Mouse (Mus musculus): ENCODE results near the gene Serpinb9b. TPM values are rescaled to one million over a fixed set of nuclear protein-coding genes. Genes with fewer than 3 reads are reported as not detected.

Serpinb9b gene
- polyA plus RNA-seq, 1 experiment, result 1.1 TPM

DNA sequence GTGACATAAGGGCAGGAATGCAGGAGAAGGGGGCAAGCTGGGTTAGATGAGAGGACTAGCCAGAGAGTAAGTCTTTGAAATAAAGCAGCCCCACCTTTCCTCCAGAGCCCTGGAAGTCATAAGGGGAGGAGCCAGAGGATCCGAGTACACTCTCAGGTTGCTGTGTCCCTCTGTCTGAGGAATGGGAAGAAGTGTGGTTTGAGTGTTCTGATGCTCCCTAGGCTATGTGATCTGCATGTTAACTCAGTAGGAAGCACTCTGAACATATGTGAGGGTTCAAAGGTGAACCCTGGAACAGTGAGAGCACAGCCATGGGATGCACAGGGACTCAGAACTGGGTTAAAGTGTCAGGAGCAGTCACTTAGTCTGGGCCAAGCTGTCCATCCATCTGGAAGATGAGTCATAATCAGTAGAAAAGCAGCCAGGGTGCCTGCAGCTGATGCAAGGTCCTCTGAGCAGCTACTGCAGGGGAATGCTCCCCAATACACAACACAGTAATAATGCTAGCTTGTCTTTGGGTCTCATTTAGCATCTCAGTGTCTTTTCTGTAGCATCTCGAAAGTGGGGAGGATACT, 21.6 kb upstream of the Serpinb9b start:
- TF ChIP-seq MYOG (IDR thresholded peaks at IDR 0.05; ENCODE audit: control insufficient read depth, extremely low read depth, insufficient read length), result no peak
- no peak for TF ChIP-seq MYOD1 (IDR thresholded peaks at IDR 0.05; ENCODE audit: control insufficient read depth, insufficient read length, low read depth)
- no peak for TF ChIP-seq CEBPB (IDR thresholded peaks at IDR 0.05; ENCODE audit: low read depth)
- TF ChIP-seq USF1 (IDR thresholded peaks at IDR 0.05; ENCODE audit: low read depth), result no peak
- no peak for TF ChIP-seq CTCF (IDR thresholded peaks at IDR 0.05; ENCODE audit: control insufficient read depth, insufficient read depth, insufficient read length)
- TF ChIP-seq FOSL1 (IDR thresholded peaks at IDR 0.05; ENCODE audit: insufficient read depth, low read length, poor library complexity, severe bottlenecking), result no peak
- H3ac ChIP-seq (ENCODE audit: control insufficient read depth, insufficient read length, low read depth), result no peak overlapping the region
- no peaks in the 10 kb centered on the region for H3K79me2 ChIP-seq (ENCODE audit: control insufficient read depth, insufficient read depth)
- no peaks in the 10 kb centered on the region for H3K79me3 ChIP-seq (ENCODE audit: low read depth)
- no peaks in the 10 kb centered on the region for H3K27me3 ChIP-seq (ENCODE audit: control insufficient read depth, insufficient read depth, insufficient read length)
- peaks cover 8% of the 10 kb centered on the region for H3K36me3 ChIP-seq (ENCODE audit: control insufficient read depth, insufficient read depth)
- no peak overlapping the region for H3K4me3 ChIP-seq (ENCODE audit: insufficient read depth, poor library complexity, severe bottlenecking)

DNA sequence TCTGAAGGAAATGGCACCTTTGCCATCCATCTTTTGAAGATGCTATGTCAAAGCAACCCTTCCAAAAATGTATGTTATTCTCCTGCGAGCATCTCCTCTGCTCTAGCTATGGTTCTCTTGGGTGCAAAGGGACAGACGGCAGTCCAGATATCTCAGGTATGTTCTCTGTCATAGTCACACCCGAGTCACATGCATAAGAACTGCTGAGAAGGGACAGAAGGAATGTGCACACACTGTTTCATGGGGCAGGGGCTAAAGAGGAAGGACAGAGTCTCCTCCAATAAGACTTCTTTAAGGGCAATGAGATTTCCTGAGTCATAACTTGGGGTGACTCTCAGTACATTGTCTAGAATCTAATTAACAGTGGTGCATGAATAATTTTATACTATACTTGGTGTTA, 20.7 kb upstream of the Serpinb9b start:
- no peak for TF ChIP-seq MAX (IDR thresholded peaks at IDR 0.05)
- TF ChIP-seq CTCF (IDR thresholded peaks at IDR 0.05; ENCODE audit: control insufficient read depth, insufficient read depth, insufficient read length), result no peak
- no peak for TF ChIP-seq CEBPB (IDR thresholded peaks at IDR 0.05; ENCODE audit: low read depth)
- TF ChIP-seq USF1 (IDR thresholded peaks at IDR 0.05; ENCODE audit: low read depth), result no peak
- no peak for TF ChIP-seq MYOG (IDR thresholded peaks at IDR 0.05; ENCODE audit: control insufficient read depth, extremely low read depth, insufficient read length)
- no peak for TF ChIP-seq FOSL1 (IDR thresholded peaks at IDR 0.05; ENCODE audit: insufficient read depth, low read length, poor library complexity, severe bottlenecking)
- TF ChIP-seq MYOD1 (IDR thresholded peaks at IDR 0.05; ENCODE audit: control insufficient read depth, insufficient read length, low read depth), result no peak
- H3K79me2 ChIP-seq (ENCODE audit: control insufficient read depth, insufficient read depth), result no peaks in the 10 kb centered on the region
- H3K79me3 ChIP-seq (ENCODE audit: low read depth), result no peaks in the 10 kb centered on the region
- peaks cover 14% of the 10 kb centered on the region for H3K36me3 ChIP-seq (ENCODE audit: control insufficient read depth, insufficient read depth)
- H3K4me3 ChIP-seq (ENCODE audit: insufficient read depth, poor library complexity, severe bottlenecking), result no peak overlapping the region
- no peak overlapping the region for H3ac ChIP-seq (ENCODE audit: control insufficient read depth, insufficient read length, low read depth)
- no peaks in the 10 kb centered on the region for H3K27me3 ChIP-seq (ENCODE audit: control insufficient read depth, insufficient read depth, insufficient read length)

DNA sequence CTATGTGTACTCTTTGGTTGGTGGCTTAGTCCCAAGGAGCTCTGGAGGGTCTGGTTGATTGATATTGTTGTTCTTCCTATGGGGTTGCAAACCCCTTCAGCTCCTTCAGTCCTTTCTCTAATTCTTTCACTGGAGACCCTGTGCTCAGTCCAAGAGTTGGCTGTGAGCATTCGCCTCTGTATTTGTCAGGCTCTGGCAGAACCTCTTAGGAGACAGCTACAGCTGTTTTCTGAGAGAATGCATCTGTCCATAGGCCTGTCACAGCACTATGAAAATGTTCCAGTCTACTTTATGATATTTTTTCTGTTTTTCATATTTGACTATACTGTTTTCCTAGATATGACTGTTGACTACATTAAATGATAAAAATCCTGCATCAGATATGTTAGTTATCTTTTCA, 14.8 kb upstream of the Serpinb9b start:
- H3K36me3 ChIP-seq (ENCODE audit: control insufficient read depth, insufficient read depth), result peaks cover 25% of the 10 kb centered on the region
- H3K79me3 ChIP-seq (ENCODE audit: low read depth), result no peaks in the 10 kb centered on the region
- no peaks in the 10 kb centered on the region for H3K79me2 ChIP-seq (ENCODE audit: control insufficient read depth, insufficient read depth)
- H3K4me3 ChIP-seq (ENCODE audit: insufficient read depth, poor library complexity, severe bottlenecking), result no peak overlapping the region
- TF ChIP-seq MAX (IDR thresholded peaks at IDR 0.05) (no peak), MYOD1 (IDR thresholded peaks at IDR 0.05; ENCODE audit: control insufficient read depth, insufficient read length, low read depth) (no peak), CEBPB (IDR thresholded peaks at IDR 0.05; ENCODE audit: low read depth) (no peak), CTCF (IDR thresholded peaks at IDR 0.05; ENCODE audit: control insufficient read depth, insufficient read depth, insufficient read length) (no peak), MYOG (IDR thresholded peaks at IDR 0.05; ENCODE audit: control insufficient read depth, extremely low read depth, insufficient read length) (no peak), USF1 (IDR thresholded peaks at IDR 0.05; ENCODE audit: low read depth) (no peak), FOSL1 (IDR thresholded peaks at IDR 0.05; ENCODE audit: insufficient read depth, low read length, poor library complexity, severe bottlenecking) (no peak)
- H3ac ChIP-seq (ENCODE audit: control insufficient read depth, insufficient read length, low read depth), result no peak overlapping the region
- no peaks in the 10 kb centered on the region for H3K27me3 ChIP-seq (ENCODE audit: control insufficient read depth, insufficient read depth, insufficient read length)

GRCm38 (mm10) chr13:33013271-33013670, 13.9 kb upstream of the Serpinb9b start:
- TF ChIP-seq FOSL1 (IDR thresholded peaks at IDR 0.05; ENCODE audit: insufficient read depth, low read length, poor library complexity, severe bottlenecking) (no peak), USF1 (IDR thresholded peaks at IDR 0.05; ENCODE audit: low read depth) (no peak)
- no peaks in the 10 kb centered on the region for H3K79me3 ChIP-seq (ENCODE audit: low read depth)
- no peak overlapping the region for H3K4me3 ChIP-seq (ENCODE audit: insufficient read depth, poor library complexity, severe bottlenecking)
- H3K79me2 ChIP-seq (ENCODE audit: control insufficient read depth, insufficient read depth), result no peaks in the 10 kb centered on the region
- H3ac ChIP-seq (ENCODE audit: control insufficient read depth, insufficient read length, low read depth), result no peak overlapping the region
- peaks cover 25% of the 10 kb centered on the region for H3K36me3 ChIP-seq (ENCODE audit: control insufficient read depth, insufficient read depth)
- H3K27me3 ChIP-seq (ENCODE audit: control insufficient read depth, insufficient read depth, insufficient read length), result no peaks in the 10 kb centered on the region

DNA sequence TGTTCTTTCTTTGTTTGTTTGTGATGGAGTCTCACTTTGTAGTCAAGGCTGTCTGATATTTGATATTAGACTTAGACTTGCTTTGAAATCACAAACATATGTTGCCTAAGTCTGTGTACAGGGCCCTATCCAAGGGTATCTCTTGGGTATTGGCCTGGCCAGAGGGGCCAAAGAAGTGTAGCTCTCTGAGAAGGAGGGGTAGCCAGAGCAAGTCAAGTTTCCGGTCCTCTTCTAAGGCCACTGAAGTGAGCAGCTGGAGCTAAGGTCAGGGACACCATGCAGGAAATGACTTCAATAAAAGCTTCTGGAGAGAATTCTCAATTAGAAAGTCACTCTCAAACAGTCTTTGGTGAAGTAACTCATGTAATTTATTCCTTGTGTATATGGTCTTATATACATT, 4.8 kb upstream of the Serpinb9b start:
- Histone ChIP-seq H3K79me3 (ENCODE audit: low read depth) (no peaks in the 10 kb centered on the region), H3K36me3 (ENCODE audit: control insufficient read depth, insufficient read depth) (no peaks in the 10 kb centered on the region), H3K79me2 (ENCODE audit: control insufficient read depth, insufficient read depth) (no peaks in the 10 kb centered on the region), H3ac (ENCODE audit: control insufficient read depth, insufficient read length, low read depth) (no peak overlapping the region), H3K27me3 (ENCODE audit: control insufficient read depth, insufficient read depth, insufficient read length) (no peaks in the 10 kb centered on the region), H3K4me3 (ENCODE audit: insufficient read depth, poor library complexity, severe bottlenecking) (no peak overlapping the region)
- TF ChIP-seq CEBPB (IDR thresholded peaks at IDR 0.05; ENCODE audit: low read depth) (no peak), MYOG (IDR thresholded peaks at IDR 0.05; ENCODE audit: control insufficient read depth, extremely low read depth, insufficient read length) (no peak), MAX (IDR thresholded peaks at IDR 0.05) (no peak)

DNA sequence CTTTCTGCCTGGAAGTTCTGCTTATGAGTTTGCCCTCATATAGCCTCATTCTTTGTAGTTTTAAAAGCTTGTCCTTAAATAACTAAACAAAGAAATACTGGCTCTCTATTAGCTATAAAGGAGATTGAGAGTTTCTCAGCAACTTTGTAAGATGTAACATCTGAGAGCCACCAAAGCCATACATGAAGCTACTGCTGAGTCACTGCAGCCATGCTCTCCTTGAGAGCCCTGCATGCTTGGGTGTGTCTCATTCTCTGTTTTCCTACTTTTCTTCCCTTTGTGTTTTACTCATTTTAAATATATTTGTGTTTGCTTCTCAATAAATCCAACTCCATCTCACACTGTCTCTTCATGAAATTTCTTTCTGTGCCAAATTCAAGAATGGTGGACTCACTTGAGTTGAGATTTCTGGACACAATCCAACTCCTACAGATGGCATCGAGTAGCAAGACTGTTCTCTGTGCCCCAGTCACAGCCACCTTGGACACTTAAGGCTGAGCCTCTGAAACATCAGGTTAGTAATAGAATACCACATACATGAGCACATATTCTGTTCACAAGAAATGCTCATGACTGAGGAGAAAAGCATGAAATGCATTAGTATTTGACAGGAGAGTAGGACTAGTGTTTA, 674 bp upstream of the Serpinb9b start:
- TF ChIP-seq CTCF (IDR thresholded peaks at IDR 0.05; ENCODE audit: control insufficient read depth, insufficient read depth, insufficient read length) (no peak), USF1 (IDR thresholded peaks at IDR 0.05; ENCODE audit: low read depth) (no peak), MAX (IDR thresholded peaks at IDR 0.05) (no peak), CEBPB (IDR thresholded peaks at IDR 0.05; ENCODE audit: low read depth) (no peak)
- H3K4me3 ChIP-seq (ENCODE audit: insufficient read depth, poor library complexity, severe bottlenecking), result no peak overlapping the region
- H3K79me3 ChIP-seq (ENCODE audit: low read depth), result no peaks in the 10 kb centered on the region
- no peak overlapping the region for H3ac ChIP-seq (ENCODE audit: control insufficient read depth, insufficient read length, low read depth)
- H3K79me2 ChIP-seq (ENCODE audit: control insufficient read depth, insufficient read depth), result no peaks in the 10 kb centered on the region
- H3K36me3 ChIP-seq (ENCODE audit: control insufficient read depth, insufficient read depth), result no peaks in the 10 kb centered on the region
- no peaks in the 10 kb centered on the region for H3K27me3 ChIP-seq (ENCODE audit: control insufficient read depth, insufficient read depth, insufficient read length)

Measured in C2C12 (cell line).